Mouse (Mus musculus): ENCODE data around the gene Mrps26. TPM values are rescaled to one million over a fixed set of nuclear protein-coding genes. Genes with fewer than 3 reads are reported as not detected.
"Not testable (repeated sequence)": the region's sequence is repeated elsewhere in the genome, so short reads cannot be mapped to it uniquely, and the experiment has no call there.

Mrps26 gene
- total RNA-seq, 2 experiments from 2014 or later = 73.6 to 81.5 TPM

DNA sequence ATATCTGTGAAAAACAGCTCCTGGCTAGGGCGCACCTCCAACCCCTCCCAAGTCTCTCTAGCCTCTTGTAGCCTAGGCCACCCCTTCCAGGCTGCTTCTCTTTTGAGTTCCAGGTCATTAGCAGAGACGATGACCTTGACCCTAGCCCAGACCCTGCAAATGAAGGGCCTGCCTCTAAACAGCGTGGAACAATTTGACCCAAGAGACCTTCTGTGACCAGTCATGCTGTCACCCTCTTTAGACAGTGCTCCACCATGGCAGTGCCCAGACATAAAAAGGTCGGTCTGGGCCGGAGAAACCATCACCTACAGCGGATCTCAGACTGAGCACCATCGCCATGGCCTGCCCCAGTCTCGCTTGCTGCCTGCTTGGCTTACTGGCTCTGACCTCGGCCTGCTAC lies 12.3 kb downstream of the Mrps26 start, which contains the start of gene Oxt:
TSS of gene Oxt (plus strand) at position 301 of the 400 bp plus-strand sequence.
- DNase-seq (ENCODE audit: low spot score in 2 of 2) = no peak

DNA sequence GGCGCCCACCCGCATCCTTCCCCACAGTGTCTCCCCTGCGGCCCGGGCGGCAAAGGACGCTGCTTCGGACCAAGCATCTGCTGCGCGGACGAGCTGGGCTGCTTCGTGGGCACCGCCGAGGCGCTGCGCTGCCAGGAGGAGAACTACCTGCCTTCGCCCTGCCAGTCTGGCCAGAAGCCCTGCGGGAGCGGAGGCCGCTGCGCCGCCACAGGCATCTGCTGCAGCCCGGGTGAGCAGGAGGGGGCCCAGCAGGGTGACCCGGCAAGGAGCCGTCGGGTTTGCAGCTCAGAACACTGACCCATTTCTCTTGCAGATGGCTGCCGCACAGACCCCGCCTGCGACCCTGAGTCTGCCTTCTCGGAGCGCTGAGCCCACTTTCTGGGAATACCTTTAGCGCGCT lies 13.0 kb downstream of the Mrps26 start:
- DNase-seq (ENCODE audit: low spot score in 2 of 2) = not testable (repeated sequence)

DNA sequence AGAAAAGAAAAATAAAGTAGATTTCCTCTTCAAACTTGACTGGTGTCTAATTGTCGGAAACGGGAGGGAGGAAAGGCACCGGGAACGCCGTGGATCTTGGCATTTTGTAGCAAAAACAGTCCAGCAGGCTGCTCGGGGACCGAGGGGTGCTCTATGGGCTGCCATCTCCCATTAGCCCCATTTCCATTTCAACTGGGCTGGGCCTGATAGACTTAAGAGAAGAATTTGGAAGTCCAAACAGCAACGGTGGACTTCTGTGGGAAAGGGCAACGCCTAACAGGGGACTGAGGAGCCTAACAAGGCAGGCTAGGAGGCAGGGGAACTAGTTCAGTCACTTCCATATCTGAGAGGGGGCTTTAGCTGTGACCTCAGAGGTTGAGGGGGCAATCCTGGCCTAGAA lies 13.5 kb downstream of the Mrps26 start:
- DNase-seq (ENCODE audit: low spot score in 2 of 2) = no peak

DNA sequence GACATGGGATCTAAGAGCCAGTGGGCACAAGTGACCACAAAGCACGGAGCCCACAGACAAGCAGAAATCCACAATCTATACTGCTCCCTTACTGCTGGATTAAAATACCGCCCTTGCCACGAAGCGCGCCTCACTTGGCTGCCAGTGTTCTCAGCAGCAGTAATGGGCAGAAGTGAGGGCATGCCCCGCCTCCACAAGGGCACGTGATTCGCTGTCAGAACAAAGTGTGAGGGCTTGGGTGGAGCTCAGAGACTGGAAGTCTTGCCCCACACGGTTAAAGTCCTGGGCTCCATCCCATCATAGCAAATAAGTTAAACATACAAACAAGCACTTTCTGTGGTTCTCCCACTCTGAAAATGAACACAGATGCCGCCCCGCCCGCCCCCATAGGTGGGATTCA lies 14.1 kb downstream of the Mrps26 start:
- DNase-seq (ENCODE audit: low spot score in 2 of 2) = no peak

DNA sequence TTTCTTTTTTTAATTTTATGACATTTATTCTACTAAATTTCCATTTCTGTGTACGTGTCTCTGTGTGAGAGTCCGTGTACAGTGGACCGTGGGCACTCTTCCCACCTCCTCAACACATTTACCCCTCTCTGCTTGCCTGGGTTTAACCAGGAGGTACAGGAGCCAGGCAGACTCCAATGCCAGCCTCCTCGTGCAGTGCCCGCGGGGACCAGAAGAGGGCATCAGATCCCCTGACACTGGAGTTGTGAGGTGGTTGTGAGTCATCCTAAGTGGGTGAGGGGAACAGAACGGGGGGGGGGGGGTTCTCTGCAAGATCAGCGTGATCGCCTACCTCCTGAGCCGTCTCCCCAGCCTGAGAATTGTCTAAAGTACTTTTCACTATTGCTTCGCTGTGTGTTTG lies 14.6 kb downstream of the Mrps26 start:
- peak; percentile 67 to 69 for DNase-seq (ENCODE audit: low spot score in 2 of 2)

DNA sequence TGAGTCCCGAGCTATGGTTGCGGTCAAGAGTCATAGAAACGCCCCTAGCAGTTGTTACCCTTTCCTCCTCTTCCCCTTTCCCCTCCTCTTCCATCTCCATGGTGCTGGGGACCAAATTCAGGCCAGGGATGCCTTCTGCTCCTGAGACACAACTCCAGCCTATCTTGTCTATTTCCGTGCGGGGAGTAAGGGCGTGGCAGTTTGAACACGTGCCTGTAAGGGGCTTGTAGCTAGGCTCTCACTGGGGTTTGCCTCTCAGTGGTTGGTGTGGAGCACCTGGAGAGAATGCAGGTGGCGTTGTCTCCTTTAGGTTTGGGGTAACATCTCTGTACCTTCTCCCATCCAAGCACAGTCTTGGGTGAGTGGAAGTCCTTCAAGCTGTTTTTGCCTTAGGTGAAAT lies 16.2 kb downstream of the Mrps26 start:
- DNase-seq (ENCODE audit: low spot score in 2 of 2) = no peak

DNA sequence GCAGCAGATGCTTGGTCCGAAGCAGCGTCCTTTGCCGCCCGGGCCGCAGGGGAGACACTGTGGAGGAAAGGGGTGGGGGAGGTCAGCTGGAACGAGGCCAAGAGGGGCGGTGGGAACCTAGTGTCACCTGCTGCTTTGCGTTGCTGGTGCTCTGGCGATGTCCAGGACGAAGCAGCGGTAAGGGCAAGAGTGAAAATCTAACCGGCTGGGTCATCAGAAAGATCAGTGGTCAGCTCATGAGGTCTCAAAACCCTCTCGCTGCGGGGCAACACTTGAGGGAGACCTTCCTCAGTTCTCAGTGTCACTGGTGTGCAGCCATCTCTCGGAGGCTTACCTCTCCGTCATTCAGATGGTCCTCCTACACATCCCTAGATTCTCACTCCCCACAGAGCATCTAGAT lies 17.7 kb downstream of the Mrps26 start:
- no peak for DNase-seq (ENCODE audit: low spot score in 2 of 2)

DNA sequence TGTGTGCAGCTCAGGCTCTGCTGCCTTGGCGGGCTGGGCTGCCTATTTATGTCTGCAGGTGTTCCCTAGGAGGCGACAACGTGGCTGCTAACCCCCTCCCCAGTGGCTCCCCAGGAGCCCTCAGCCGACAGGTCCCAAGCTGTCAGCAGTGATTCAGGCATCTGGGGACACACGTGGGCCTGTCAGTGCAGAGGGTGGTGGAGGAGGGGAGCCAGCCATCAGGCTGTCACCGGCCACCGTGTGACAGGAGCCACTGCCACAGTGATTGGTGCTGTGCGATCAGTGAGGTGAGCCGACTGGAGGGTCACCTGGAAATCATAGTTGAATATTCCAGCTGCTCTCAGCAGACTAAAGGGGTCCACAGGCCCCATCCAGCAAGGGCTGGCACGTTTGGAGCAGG lies 19.0 kb downstream of the Mrps26 start, which contains the start of gene Avp:
TSS of gene Avp (minus strand) at position 3 of the 400 bp plus-strand sequence.
- DNase-seq (ENCODE audit: low spot score in 2 of 2) = no peak

DNA sequence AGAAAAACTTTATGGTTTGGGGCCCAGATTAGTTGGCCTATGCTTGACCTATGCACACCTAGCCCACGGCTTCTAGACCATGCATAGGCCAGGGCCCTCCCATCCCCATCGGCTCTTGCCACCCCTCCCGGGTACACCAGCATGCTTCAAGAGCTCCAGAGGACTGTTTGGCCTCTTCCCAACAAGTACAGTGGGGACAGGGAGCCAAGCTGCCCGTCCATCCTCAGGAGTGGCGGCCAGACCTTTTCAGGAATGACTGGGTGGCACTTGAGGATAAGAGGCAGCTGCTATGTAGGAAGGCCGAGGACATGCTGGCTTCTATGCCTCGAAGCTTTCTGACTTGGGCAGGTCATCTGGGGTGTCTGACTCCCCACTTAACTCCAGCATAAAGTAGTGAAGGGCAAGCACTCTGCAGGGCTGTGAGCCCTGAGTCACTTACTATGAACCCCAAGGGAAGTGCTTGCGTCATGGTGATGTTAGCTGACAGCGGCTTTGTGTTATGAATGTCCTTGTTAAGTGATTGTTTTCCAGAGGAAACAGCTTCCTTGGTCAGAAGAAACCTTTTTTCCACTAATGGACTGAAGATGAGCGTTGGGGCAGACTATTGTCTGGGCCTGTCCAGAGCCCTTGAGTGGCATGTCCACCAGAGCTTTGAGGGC lies 20.5 kb downstream of the Mrps26 start:
- DNase-seq (ENCODE audit: low spot score in 2 of 2) = no peak

DNA sequence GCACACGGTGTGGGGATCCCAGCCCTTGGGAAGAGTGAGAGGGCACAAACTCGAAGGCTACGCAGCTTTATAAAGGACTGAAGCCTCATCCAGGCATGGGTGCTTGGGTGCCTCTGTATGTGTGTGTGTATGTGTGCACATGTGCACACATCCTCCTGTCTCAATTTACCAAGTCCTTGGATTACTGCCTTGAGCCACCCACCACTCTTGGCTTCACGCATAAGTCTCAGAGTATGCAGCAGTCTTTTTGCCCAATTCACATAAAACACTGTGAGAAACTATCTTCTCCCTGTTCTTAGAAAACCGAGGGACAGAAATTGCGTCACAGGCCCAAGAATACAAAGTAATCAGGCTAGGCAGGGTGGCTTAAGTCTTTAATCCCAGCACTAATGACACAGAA lies 22.5 kb downstream of the Mrps26 start:
- no peak for DNase-seq (ENCODE audit: low spot score in 2 of 2)

DNA sequence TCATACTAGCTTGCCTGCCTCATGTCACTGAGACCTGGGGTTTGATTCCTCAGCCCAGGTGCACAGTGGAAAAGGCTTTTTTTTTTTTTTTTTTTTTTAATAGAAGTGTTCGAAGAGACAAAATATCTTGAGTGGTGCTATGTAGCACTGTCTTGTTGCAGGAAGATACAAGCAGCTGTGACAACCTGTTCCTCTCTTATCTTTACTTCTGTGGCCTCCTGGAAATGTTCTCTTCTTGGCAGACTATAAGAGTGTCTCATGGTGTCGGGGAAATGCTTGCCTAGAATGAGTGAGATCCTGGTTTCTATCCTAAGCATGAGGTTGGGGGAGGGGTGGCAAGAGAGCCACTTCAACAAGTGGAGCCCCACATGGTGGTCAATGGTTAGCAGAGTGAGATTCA lies 24.8 kb downstream of the Mrps26 start:
- DNase-seq (ENCODE audit: low spot score in 2 of 2) = no peak

DNA sequence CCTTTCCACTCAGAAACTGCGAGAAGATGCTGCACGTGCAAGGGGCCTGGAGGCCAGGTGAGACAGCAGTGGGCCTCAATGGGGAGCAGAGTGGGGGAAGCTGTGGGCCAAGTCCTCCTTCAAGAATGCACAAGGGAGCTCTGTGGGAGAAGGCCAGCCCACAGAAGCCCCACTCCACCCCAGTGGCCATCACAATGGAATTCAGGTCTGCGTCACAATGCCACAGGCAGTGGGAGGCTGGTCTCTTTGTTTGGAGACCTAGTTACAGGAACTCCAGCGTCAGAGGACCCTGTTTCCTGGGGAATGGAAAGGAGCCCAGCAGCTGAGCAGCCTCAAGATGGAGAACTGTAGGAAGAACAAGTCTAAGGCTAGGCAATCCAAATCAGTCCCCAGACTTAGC lies 25.6 kb downstream of the Mrps26 start:
- no peak for DNase-seq (ENCODE audit: low spot score in 2 of 2)

DNA sequence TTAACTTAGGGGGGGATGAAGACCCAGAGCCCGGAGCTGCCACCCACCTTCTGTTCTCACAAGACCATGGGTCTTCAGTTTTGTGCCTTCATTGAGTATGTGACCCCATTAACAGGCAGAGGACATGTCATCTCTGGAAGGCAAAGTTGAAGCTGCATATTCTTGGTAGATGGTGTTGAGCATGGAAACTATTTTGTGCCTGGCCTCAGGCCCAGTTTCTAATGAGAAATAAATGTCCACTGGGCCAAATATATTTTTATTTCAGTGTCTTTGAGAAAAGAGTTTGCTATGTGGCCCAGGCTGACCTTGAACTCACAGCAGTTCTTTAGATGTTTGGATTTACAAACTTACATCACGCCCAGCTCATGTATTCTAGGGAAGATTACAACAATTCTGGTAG lies 26.2 kb downstream of the Mrps26 start:
- no peak for DNase-seq (ENCODE audit: low spot score in 2 of 2)

DNA sequence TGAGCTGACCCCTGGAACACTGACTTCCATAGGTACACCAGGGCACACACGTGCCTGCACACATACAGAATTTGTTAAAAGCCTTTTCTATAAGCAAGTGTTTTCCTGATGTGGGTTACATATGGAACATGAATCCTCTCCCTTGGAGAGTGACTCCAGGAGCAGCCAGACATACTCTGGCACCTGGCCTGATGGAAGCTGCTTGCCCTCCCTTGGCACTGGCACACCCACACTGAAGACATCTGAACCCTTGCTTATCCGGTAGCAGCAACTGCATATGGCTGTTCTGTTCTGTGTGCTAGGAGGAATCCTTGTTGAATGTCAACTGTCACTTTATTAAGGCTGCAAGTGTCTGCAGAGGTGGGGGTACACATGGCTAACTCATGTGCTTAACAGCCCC lies 27.5 kb downstream of the Mrps26 start:
- DNase-seq (ENCODE audit: low spot score in 2 of 2) = no peak

DNA sequence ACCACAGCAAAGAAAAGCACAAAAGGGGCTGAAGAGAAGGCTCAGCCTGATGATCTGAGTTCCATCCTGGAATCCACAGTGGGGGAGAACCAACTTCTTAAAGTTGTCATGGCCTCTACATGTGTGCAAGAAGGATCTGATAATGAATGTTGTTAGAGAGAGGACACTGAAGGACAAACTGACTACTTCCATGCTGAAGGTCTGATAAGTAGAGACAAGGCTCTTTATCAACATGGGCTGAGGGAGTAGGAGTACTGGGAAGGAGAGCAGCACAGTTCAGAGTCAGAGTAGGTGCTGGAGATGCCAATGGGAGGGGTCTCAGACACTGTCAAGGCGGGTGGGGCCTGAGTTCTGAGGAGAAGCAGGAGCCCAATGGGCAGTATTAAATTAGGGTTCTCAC lies 32.1 kb downstream of the Mrps26 start:
- no peak for DNase-seq (ENCODE audit: low spot score in 2 of 2)

DNA sequence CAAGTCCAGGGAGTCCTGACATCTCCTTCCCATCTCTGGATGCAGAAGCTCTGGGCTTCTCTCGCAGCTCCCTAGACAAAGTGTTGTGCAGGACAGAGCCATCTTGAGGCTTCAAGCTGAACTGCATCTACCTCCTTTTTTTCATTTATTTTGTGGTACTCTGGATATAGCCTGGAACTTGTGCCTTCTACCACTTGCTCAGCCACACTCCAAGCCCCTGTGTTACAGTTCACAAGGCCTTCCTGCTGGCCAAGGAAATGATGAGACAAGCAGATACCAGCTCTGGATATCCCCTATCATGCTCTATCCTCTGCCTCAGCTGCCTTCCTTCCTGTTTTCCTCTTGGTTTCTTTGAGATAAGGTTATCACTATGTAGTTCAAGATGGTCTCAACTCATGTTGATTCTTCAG lies 34.1 kb downstream of the Mrps26 start:
- DNase-seq (ENCODE audit: low spot score in 2 of 2) = peak; percentile 49 to 50

DNA sequence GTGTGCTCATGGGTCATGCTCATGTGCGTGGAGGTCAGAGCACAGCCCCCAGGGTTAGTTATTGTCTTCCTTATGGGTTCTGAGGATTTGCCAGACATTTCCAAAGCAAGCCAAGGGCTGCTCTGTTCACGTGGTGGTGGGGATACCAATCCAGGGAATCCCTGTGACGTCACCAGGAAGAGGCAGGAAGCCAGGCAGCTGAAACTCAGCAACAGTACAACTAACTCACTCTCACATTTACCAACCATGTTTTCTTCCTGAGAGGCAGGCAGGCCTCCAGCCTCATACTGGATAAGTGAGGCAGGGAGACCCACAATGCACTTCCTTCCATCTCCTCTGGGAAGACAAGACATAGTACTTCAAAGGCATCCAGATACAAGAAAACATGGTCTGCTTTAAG lies 34.9 kb downstream of the Mrps26 start:
- DNase-seq (ENCODE audit: low spot score in 2 of 2) = no peak

DNA sequence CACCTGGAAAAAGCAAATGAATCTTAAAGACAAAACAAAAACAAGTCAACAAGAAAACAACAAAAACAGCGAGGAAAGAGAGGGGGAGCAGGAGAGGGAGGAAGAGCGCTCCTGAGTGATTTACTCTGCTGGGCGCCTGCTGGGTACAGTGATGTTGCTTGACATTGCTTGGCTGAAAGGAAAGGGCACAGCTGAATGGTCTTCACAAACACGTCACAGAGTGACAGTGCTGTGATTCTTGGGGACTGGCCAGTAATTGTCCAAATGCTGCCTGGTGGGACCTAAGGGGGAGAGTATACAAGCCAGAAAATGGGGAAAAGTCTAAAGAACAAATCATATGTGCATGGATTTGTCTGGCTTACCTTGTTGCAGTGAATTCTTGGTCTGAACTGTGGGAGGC lies 38.7 kb downstream of the Mrps26 start:
- DNase-seq (ENCODE audit: low spot score in 2 of 2) = no peak

DNA sequence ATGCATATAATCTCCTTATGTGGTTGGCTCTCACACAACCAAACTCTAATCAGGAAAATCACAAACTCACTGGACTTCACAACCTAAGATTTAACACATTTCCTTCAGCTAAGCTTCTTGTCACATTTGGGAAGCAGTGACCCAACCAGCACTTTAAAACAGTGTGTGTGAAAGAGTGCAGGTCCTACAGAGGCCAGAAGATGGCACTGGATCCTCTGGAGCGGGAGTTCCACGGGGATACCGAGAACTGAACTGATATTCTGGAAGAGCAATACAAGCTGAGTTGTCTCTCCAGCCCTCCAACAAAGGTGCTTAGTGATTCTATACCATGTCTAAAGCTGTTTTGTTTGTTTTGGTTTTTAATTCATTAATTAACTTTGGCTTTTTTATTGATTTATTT lies 49.5 kb downstream of the Mrps26 start:
- DNase-seq (ENCODE audit: low spot score in 2 of 2) = no peak
